Mouse (Mus musculus) lung, embryonic 14.5 days (tissue): Measurements from ENCODE around the gene Grin3b. TPM values are rescaled to one million over a fixed set of nuclear protein-coding genes. Genes with fewer than 3 reads are reported as not detected.
A peak's percentile ranks its signal among the peaks of the same experiment; 100 is the strongest.

Experiments
- ATAC-seq: fragments of 200-750 bp; cut with Nextera tagmentation; 2 replicates; pipeline ENCODE4 v1.8.0; 2017; ENCODE audit warnings: mild to moderate bottlenecking, moderate TSS enrichment, moderate library complexity; ENCODE audit not compliant: insufficient read depth
- DNase-seq: peaks from one replicate; pipeline ENCODE4 v3.0.0-alpha.2; 2015
- H3K27ac ChIP-seq: fragments of 300-500 bp; sonication (generic); 2 replicates; pipeline ENCODE4 v1.5.1; 2014; ENCODE audit warnings: low read depth, mild to moderate bottlenecking, moderate library complexity
- H3K27me3 ChIP-seq: fragments of 300-500 bp; sonication (generic); 2 replicates; pipeline ENCODE4 v1.6.1; 2014; ENCODE audit warnings: low read length, control low read depth; ENCODE audit not compliant: insufficient read depth
- H3K36me3 ChIP-seq: fragments of 300-500 bp; sonication (generic); 2 replicates; pipeline ENCODE4 v1.6.1; 2014; ENCODE audit warnings: control low read depth; ENCODE audit not compliant: insufficient read depth
- H3K4me1 ChIP-seq: fragments of 300-500 bp; sonication (generic); 2 replicates; pipeline ENCODE4 v1.6.1; 2014; ENCODE audit warnings: antibody characterized with exemption, control low read depth; ENCODE audit not compliant: insufficient read depth
- H3K4me2 ChIP-seq: fragments of 300-500 bp; sonication (generic); 2 replicates; pipeline ENCODE4 v1.6.1; 2014; ENCODE audit warnings: mild to moderate bottlenecking
- H3K4me3 ChIP-seq: fragments of 300-500 bp; sonication (generic); 2 replicates; pipeline ENCODE4 v1.5.1; 2014; ENCODE audit warnings: low read depth, low read length
- H3K9ac ChIP-seq: fragments of 300-500 bp; sonication (generic); 2 replicates; pipeline ENCODE4 v1.6.1; 2014
- H3K9me3 ChIP-seq: fragments of 300-500 bp; sonication (generic); 2 replicates; pipeline ENCODE4 v1.6.1; 2016; ENCODE audit warnings: low read depth, low read length, control low read depth
- CTCF ChIP-seq: IDR thresholded peaks from 2 replicates; pipeline ENCODE4 v1.5.1; 2016; ENCODE audit warnings: antibody characterized with exemption, low read depth
- WGBS: fragments of 180-500 bp; shearing (Covaris S2); extraction: QIAGEN DNeasy Blood & Tissue Kit; methylation state at CpG from one replicate; pipeline ENCODE4 v1.1.7; 2014; 5-methylcytosine and 5-hydroxymethylcytosine counted together
- polyA plus RNA-seq: library from polyadenylated mRNA; unstranded; fragments of >200 nt; fragmentation: Nextera tagmentation; extraction: Ambion mirVana; gene quantifications from 2 replicates; pipeline ENCODE4 v1.2.1, GENCODE M21; 2014

Grin3b gene
- polyA plus RNA-seq, 1 experiment from 2014 or later = 0.41 TPM

- Histone ChIP-seq H3K27me3 (peaks cover 18% of the 10 kb centered on the region), H3K36me3 (peaks cover 12% of the 10 kb centered on the region), H3K4me3 (peak within 1 kb of the TSS; percentile 94), H3K9me3 (no peaks in the 10 kb centered on the region), H3K9ac (peak within 1 kb of the TSS; percentile 87), H3K4me1 (peaks cover 8% of the 10 kb centered on the region), H3K4me2 (peak within 1 kb of the TSS; percentile 98), H3K27ac (peak within 1 kb of the TSS; percentile 97)
- DNase-seq = peak; percentile 96
- no peak for TF ChIP-seq CTCF
- ATAC-seq = peak; percentile 68
- under 1% methylated on average over 63 of the region's 63 CpGs for WGBS
These were observed 43.8 kb upstream of the Grin3b start, which contains the start of gene Arid3a for GRCm38 (mm10) chr10:79926491-79927323. Gene Arid3a, plus strand, starts transcription at chr10:79927043.

GRCm38 (mm10) chr10:79927324-79928029 is 43.0 kb upstream of the Grin3b start:
- under 1% methylated on average over 54 of the region's 54 CpGs for WGBS
- H3K4me1 ChIP-seq = peaks cover 13% of the 10 kb centered on the region

GRCm38 (mm10) chr10:79928030-79928694 is 42.4 kb upstream of the Grin3b start:
- peaks cover 19% of the 10 kb centered on the region for H3K4me1 ChIP-seq
- 1% methylated on average over 29 of the region's 29 CpGs for WGBS
- no peaks in the 10 kb centered on the region for H3K9me3 ChIP-seq
- H3K4me3 ChIP-seq = peak overlapping the region; percentile 94
- peak; percentile 73 for DNase-seq
- H3K9ac ChIP-seq = peak overlapping the region; percentile 87
- H3K36me3 ChIP-seq = peaks cover 25% of the 10 kb centered on the region
- H3K27me3 ChIP-seq = peaks cover 3% of the 10 kb centered on the region; the same call in 1 of the 2 replicates
- H3K27ac ChIP-seq = peak overlapping the region; percentile 97
- ATAC-seq = no peak
- TF ChIP-seq CTCF = no peak
- peak overlapping the region; percentile 98 for H3K4me2 ChIP-seq

More at GRCm38 (mm10) chr10:79927324-79928029, 43.0 kb upstream of the Grin3b start:
- Histone ChIP-seq H3K27me3 (peaks cover 10% of the 10 kb centered on the region), H3K9me3 (no peaks in the 10 kb centered on the region), H3K9ac (peak overlapping the region; percentile 87), H3K27ac (peak overlapping the region; percentile 97), H3K36me3 (peaks cover 20% of the 10 kb centered on the region), H3K4me2 (peak overlapping the region; percentile 98), H3K4me3 (peak overlapping the region; percentile 94)
- peak; percentile 36 for ATAC-seq
- TF ChIP-seq CTCF = peak; percentile 51
- DNase-seq = peak; percentile 80

- H3K4me2 ChIP-seq = peak overlapping the region; percentile 98
- H3K9ac ChIP-seq = peak overlapping the region; percentile 36; the same call in 1 of the 2 replicates
- H3K4me3 ChIP-seq = peak overlapping the region; percentile 94
- H3K27ac ChIP-seq = peak overlapping the region; percentile 65
- WGBS = 21% methylated on average over 9 of the region's 9 CpGs
- DNase-seq (no peak), ATAC-seq (no peak)
- no peak for TF ChIP-seq CTCF
- H3K4me1 ChIP-seq = peaks cover 27% of the 10 kb centered on the region
- no peaks in the 10 kb centered on the region for H3K27me3 ChIP-seq
- peaks cover 30% of the 10 kb centered on the region for H3K36me3 ChIP-seq
- no peaks in the 10 kb centered on the region for H3K9me3 ChIP-seq
These were observed 41.4 kb upstream of the Grin3b start for GRCm38 (mm10) chr10:79928907-79929701.

- ATAC-seq (no peak), DNase-seq (no peak)
- H3K4me1 ChIP-seq = peaks cover 27% of the 10 kb centered on the region
- H3K4me3 ChIP-seq = no peak overlapping the region
- no peak; the same call in 1 of the 2 replicates for TF ChIP-seq CTCF
- no peak overlapping the region for H3K27ac ChIP-seq
- no peaks in the 10 kb centered on the region for H3K27me3 ChIP-seq
- H3K9ac ChIP-seq = no peak overlapping the region
- 86% methylated on average over 18 of the region's 18 CpGs for WGBS
- peaks cover 30% of the 10 kb centered on the region for H3K36me3 ChIP-seq
- H3K9me3 ChIP-seq = no peaks in the 10 kb centered on the region
- H3K4me2 ChIP-seq = peak overlapping the region; percentile 98; the same call in 1 of the 2 replicates
These were observed 40.3 kb upstream of the Grin3b start for GRCm38 (mm10) chr10:79929967-79930825.
